Mouse (Mus musculus) heart, adult 9 months (tissue): ENCODE results near the gene Il5.
A peak's percentile ranks its signal among the peaks of the same experiment; 100 is the strongest.

Experiments
- DNase-seq, 2 experiments: peaks; one replicate each; pipeline ENCODE4 v3.0.0; 2022; ENCODE audit warnings: low spot score in 2 of 2

The Il5 gene

GRCm38 (mm10) chr11:53720715-53721114 is at the start of gene Il5:
Gene Il5 (plus strand): TSS chr11:53720794.
- no peak for DNase-seq

- DNase-seq = no peak
Measured at GRCm38 (mm10) chr11:53671414-53671813, 49.2 kb upstream of the Il5 start.

- peak; percentile 30 to 33 for DNase-seq
Measured at GRCm38 (mm10) chr11:53680141-53680540, 40.5 kb upstream of the Il5 start.

DNA sequence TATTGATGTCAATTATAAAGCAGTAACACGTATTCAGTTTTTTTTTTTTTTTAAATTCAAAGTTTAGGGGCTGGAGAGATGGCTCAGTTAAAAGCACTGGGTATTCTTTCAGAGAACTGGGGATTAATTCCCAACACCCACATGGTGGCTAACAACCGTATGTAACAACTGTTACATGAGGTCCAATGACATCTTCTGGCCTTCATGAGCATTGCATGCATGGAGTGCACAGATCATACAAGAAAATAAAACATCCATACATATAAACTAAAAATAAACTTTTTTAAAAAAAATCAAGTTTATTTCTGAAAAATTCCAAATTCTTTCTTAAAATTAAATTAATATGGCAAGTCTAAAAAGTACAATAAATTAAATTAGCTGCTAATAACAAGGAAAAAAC is 38.9 kb upstream of the Il5 start:
- DNase-seq = no peak

- DNase-seq = peak; percentile 13 to 38
Measured at GRCm38 (mm10) chr11:53682170-53682569, 38.4 kb upstream of the Il5 start.

GRCm38 (mm10) chr11:53682994-53683530 is 37.5 kb upstream of the Il5 start:
- peak; percentile 48 to 56 for DNase-seq

DNA sequence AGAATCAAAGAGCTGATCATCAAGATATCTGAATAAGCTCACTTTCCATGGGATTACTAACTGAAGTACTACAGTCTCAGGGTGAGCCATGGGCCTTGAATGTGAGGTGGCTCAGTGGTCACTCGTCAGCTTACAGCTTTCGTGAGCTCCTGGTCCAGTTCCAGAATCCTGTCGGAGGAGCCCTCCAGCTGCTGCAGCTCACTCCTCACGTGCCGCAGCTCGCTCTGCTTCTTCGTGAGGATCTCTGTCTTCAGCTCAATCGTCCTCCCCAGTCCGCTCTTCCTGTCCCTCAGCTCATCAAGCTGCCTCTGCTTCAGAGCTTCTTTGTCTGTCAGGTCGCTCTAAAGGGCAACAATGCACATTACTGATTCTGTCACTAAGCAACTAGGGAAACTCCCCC is 28.6 kb upstream of the Il5 start:
- no peak for DNase-seq

DNA sequence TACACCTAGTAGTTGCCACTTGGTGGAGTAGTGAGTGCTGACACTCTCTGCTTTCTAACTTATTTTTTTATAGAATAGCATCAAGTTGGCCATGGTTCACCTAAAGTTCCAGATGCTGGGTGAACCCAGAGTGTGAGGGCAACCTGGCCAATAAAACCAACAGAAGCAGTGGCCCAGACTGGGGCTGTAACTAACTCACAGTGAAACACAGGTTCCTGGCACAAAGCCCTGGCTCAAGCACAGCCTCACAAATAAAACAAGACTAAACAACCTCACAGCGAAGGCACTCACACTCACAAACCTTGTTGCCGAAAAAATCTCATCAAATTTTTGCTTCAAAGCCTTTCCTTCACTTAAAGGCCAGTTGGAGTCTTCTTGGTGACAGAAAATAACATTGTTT is 22.1 kb upstream of the Il5 start:
- DNase-seq = no peak

DNA sequence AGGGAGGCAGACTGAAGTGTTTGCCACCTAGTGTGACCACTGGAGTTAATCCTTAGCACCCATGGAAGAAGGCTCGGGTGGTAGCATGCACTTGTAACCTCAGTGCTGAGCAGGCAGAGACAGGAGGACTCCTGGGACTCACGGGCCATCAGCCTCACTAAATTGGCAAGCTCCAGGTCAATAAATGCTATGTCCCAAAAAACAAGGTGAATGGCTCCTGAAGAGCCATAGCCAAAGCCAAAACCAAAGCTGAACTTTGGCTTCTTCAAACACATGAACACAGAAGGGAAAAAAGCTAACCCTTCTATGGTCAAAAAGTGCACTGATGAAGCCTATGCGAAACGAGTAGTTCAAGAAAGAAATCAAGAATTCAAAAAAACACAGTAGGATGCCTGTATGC is 21.2 kb upstream of the Il5 start:
- no peak for DNase-seq

- DNase-seq = peak in 1 of 2 experiments; percentile 8
Measured at GRCm38 (mm10) chr11:53706236-53706933, 14.2 kb upstream of the Il5 start.

DNA sequence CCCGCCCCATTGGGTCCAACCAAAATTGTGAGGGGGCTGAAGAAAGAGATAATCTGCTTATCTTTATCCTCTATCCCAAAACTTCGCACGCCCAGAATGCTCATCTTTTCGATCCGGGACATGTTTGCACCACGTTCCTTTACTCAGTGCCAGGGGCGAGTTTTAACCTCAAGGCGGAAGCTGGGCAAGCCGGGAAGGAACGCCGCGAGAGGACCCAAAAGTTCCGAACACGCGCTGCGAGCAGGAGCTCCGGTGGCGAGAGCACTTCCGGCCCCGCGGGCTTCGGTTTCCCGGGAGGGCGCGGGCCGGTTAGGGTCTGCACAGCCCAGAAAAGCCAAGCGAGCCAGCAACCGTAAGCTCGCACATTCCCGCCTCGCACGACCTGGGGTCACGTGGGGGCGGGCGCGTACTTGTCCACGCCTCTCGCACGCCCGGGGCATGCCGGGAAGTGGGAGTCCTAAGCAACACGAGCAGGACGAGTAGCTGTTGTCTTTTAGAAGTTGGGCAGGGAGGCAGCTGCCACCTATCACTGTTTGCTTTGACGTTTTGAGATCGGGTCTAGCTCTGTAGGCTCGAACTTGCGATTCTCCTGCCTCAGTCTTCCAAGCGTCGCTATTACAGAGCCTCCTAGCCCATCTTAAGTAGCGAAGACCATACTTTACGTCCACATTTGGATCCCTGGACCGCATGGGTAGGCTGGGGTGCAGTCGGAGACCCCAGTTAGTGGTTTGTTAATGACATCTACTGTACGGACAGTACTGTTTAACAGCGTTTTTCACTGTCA is 13.5 kb upstream of the Il5 start, which contains the start of gene Rad50:
Gene Rad50 (minus strand): TSS at position 386 of the 784 bp plus-strand sequence.
- peak; percentile 87 to 91 for DNase-seq

DNA sequence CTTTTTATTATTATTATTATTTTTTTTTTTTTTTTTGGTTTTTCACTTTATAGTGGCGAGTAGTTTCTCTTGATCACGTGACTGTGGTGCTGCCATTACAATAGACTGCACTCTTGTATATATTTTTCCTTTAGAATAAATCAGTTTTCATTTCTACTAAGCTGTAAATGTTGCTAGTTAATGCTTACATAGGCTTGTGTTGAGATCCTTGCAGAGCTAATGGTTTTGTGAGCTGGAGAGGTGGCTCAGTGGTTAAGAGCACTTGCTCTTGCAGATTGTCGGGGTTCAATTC is 12.9 kb upstream of the Il5 start:
- no peak for DNase-seq

DNA sequence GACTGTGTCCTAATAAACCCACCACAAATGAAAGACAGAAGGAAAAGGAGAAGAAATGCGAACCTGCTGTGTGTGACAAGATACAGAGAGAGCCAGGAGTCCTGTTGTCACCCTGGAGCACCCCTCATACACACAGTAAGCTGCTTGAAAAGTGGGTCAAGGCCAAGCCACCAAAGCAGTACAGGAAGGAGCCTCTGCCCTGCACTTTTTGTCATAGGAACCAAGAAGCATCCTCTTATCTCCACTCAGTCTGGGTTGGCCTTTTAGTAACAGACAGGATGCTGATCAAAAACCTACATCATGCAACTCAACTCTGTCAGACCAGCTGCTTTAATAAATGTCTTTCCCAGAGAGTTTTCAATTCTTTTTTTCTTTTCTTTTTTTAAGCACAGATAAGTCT is 893 bp upstream of the Il5 start:
- no peak for DNase-seq

DNA sequence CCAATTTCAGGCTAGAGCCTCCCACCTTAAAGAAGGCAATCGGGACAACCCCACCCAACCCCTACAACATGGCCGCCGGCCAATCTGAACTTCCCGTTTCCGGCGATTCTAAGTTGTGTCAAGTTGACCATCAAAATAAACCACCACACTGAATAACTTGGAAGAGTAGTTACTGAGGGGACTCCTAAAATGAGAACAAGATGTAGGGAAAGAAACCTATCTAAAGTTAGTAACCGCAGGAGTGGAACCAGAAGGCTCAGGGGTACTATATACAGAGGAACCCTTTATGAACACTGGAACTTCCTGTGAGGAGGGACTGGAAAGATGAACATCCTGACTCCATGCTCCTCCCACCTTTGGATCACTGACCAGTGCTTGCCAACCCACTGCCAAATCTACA is 10.9 kb downstream of the Il5 start:
- no peak for DNase-seq

DNA sequence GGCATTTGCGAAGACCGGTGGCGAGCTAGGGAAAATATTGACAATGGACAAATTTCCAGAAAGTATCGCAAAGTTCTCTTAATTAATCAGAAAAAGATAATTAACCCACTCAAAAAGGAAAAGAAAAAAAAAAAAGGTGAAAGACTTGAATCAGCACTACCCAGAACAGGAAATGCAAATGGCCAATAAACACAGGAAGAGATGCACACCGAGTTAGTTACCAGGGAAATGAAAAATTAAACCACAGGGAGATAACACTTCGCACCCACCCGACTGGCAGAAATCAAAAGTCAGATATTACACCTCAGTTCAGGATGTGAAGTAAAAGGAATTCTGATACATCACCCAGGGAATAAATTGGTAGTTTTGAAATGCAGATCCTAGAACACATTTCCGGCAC is 11.7 kb downstream of the Il5 start:
- DNase-seq = no peak

- no peak for DNase-seq
Measured at GRCm38 (mm10) chr11:53733824-53734223, 13.2 kb downstream of the Il5 start.

GRCm38 (mm10) chr11:53734431-53734830 is 13.8 kb downstream of the Il5 start:
- DNase-seq = no peak

- no peak for DNase-seq
Measured at GRCm38 (mm10) chr11:53734970-53735681, 14.5 kb downstream of the Il5 start.

- peak; percentile 54 to 61 for DNase-seq
Measured at GRCm38 (mm10) chr11:53735682-53736245, 15.2 kb downstream of the Il5 start.

DNA sequence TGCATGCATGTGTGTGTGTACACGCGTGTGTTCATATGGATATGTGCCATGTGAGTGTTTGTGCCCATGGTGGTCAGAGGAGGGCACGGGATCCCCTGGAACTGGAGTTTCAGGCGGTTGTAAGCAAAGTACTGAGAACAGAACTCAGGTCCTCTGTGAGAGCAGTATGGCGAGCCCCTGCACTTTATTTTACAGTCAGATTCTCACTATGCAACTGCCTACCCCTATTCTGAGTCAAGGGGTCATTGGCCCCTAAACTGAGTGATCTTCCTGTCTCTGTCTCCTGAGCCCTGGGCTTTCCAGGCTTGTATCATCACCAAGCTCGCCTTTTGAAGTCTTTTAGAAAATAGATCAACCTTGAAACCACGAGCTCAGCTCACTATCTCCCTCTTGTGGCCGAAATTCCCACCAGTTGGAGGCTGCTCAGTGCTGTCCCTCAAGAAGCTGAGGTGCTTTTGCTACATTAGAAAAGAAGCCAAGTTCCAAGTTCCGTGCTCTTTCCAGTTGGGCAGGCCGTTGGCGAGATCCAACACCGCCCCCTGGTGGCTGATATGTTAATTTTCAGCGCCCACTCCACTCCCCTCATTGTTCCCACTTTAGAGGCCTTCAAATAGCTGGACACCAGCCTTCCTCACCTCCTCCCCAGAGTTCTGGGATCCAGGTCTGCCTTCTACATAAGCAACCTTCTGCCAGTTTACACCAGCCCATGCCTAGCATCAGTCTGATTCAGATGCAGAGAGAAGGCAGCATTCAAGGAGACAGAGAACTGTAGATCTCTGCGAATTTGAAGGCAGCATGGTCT is 16.4 kb downstream of the Il5 start:
- peak; percentile 56 to 76 for DNase-seq

DNA sequence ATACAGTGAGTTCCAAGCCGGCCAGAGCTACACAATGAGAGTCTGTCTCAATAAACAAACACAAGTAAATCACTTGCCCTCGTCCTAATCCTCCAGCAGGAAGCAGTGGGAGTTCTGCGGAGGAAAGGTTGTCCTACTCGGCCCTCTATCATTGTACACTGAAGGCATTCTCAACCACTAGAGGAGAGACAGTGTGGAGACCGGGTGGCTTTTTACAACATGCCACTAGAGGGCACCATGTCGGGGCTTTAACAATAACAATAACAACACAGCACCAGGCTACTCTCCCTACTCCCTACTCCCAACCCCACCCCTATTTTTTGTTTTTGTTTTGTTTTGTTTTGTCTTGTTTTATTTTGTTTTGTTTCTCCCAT is 17.0 kb downstream of the Il5 start:
- peak; percentile 65 to 69 for DNase-seq
